Mouse (Mus musculus) liver, adult 2 months (tissue): Measurements from ENCODE around the gene Rnf168.

ENCODE experiments used
- CTCF ChIP-seq: fragments of 200-500 bp; IDR thresholded peaks from 2 replicates; pipeline ENCODE4 v1.5.1; 2011; ENCODE audit warnings: low read depth, low read length, control low read depth
- POLR2A ChIP-seq: fragments of 200-500 bp; IDR thresholded peaks from 2 replicates; pipeline ENCODE4 v1.6.1; 2011; ENCODE audit warnings: low read length, control low read depth; ENCODE audit not compliant: insufficient read depth; ENCODE audit errors: extremely low read depth

DNA sequence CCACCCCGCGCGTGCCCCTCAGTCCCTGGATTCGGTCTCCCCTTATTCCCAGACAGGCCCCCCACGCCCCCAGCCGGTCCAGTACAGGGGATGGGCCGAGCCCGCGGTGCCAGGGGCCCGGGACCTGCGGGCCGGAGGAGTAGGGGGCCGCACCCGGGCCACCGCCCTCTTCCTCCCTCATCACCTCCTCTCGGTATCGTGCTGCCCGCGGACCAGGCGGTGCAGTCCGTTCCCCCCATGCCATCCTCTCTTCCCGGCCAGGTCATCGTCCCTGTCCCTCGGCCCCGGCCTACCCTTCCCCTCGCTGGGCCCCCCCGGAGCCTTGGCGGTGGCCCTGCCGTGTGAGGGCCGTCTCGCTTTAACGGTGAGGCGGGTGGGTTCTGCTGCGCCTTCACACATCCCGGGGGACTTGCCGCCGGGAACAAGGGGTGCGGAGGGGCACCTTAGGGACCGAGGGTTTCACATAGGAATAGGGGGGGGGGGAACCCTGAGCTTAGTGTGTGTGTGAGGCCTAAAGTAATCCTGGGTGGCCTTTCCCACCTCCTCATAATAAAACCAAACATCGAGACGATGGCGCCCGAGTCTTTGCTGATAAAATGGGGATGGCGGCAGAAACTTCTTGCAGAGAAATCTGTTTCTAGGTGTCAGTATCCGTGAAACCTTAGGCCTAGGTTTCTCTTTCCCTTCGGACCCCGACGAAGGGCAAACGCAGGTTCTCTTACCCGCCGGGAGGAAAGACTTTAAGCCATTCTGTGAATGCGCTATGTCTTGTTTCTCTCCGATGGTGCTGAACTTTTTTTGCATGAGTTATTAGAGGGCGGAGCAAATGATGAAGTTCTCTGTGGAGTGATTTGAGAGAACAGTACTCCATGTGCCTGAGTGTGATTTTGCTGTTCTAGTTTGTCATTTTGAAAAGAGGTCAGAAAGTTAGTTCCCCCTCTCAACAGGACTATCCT lies 55.6 kb downstream of the Rnf168 start:
- no peak for TF ChIP-seq CTCF
- no peak for TF ChIP-seq POLR2A
